Mouse (Mus musculus): ENCODE results near the gene Fcrlb.
A peak's percentile ranks its signal among the peaks of the same experiment; 100 is the strongest.

Fcrlb gene

GRCm38 (mm10) chr1:170868107-170868904, 44.4 kb downstream of the Fcrlb start:
- DNase-seq (ENCODE audit: low spot score): peak; percentile 92

DNA sequence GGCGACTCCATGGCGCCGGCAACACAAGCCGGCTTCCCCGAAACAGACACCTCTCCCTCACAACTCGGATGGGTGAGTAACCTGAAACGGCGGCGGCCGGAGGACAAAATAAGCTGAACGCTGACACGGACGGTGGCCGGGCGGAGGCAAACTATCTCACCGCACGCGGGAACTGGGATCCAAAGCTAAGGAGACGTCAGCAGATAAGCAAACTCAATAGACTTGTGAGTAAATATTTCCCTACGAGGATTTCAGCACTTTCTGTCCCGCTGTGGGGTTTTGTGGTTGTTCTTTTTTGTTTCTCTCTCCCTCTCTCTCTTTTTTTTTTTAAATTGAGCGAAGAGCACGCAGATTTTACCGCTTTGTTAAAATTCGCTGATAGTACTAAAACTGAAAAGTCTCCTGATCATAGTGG, 45.0 kb downstream of the Fcrlb start, which contains the start of gene Atf6:
TSS of gene Atf6 (minus strand) at position 81 of the 415 bp plus-strand sequence.
- DNase-seq (ENCODE audit: low spot score): peak; percentile 98

- DNase-seq (ENCODE audit: low spot score): no peak
These were observed 45.6 kb downstream of the Fcrlb start for GRCm38 (mm10) chr1:170866992-170867690.

- no peak for DNase-seq (ENCODE audit: low spot score)
These were observed 47.3 kb downstream of the Fcrlb start for GRCm38 (mm10) chr1:170865406-170865805.

GRCm38 (mm10) chr1:170864754-170865153, 48.0 kb downstream of the Fcrlb start:
- no peak for DNase-seq (ENCODE audit: low spot score)

DNA sequence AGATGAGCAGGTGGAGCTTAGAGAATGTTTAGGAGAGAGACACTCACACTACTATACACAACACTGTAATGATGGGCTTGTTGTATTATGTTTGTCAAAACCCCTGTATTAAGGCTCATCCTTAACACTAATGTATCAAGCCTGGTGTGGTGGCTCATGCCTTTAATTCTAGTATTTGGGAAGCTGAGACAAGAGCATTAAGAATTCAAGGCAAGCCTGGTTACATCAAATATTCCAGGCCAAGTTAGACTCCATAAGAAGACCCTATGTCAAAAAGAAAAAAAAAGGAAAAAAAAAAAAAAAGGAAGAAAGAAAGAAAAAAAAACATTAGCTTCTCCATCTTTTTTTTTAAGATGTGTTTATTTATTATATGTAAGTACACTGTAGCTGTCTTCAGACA, 48.5 kb downstream of the Fcrlb start:
- DNase-seq (ENCODE audit: low spot score): no peak

DNA sequence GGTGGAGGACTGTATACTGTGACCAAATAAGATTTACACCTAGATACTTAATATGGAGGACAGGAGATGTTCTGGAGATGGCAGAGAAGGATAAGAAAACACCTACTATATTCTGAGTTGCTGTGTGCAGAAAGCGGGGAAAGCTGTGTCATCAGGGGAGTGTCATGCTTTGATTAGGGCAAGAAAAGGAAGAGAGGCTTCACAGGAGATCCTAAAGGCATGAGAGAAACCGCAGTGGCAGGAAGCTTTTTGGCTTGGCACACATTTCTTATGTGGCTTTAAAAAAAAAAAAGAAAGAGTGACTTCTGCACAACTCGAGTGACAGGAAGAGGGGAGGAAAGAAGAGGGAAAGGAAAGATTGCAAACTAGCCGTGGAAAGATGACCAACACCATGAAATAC, 49.7 kb downstream of the Fcrlb start:
- no peak for DNase-seq (ENCODE audit: low spot score)

DNA sequence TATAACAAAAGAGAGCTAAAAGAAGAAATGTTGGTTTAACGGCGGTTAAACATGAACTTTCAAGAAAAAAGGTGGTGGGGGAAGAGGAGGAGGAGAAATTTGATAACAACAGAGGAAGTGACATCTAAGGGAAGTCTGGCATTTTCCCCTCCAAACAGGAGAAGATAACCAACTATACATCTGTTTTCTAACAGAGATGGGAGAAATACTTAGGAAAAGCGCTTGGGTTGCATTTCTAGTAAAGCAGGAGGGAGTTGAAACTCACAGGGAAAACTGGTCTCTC, 50.4 kb downstream of the Fcrlb start:
- DNase-seq (ENCODE audit: low spot score): no peak

DNA sequence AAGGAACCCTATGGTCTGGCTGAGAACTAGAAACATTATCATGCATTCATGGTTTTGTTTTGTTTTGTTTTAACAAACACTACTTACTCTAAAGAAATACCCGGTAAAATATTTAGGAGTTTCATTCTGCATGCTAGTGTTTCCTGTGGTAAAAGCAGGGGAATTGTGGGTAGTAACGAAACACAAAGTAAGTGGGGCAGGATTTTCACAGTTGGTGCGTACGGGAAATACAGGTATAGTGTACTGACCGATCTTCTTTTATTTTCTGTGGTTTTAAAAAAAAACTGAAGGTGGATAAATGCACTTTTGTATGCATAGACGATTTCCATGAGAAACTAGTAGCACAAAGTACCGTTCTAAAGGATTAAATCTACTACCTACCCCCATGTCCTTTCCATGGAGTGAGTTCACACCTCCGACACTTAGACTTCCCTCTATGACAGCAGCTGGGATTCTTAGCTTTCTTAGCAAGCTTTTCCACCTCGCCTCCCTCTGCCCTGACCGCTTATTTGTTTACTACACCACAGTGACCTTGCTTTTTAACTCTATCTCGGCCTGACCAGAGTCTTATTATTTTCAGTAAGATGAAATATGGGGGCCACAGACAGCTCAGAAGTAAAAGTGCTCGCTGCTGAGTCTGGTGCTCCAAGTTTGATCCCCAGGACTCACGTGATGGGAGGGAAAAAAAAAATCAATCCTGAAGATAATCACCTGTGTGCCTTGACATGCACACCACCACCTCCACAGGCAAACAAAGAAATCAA, 50.9 kb downstream of the Fcrlb start:
- no peak for DNase-seq (ENCODE audit: low spot score)

DNA sequence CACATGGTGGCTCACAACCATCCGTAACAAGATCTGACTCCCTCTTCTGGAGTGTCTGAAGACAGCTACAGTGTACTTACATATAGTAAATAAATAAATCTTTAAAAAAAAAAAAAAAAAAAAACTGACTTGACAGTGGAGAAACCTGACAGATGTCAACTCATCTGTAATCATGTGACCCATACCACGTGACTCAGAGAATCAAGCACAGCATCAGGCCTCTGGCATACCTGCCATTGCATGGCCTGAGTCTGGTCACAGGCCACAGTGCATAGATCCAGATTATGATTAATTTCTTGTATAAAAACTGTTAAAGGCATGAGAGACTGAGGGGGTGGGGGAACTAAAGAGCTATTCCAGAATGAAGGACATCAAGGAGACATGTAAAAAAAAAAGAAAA, 53.9 kb downstream of the Fcrlb start:
- no peak for DNase-seq (ENCODE audit: low spot score)

DNA sequence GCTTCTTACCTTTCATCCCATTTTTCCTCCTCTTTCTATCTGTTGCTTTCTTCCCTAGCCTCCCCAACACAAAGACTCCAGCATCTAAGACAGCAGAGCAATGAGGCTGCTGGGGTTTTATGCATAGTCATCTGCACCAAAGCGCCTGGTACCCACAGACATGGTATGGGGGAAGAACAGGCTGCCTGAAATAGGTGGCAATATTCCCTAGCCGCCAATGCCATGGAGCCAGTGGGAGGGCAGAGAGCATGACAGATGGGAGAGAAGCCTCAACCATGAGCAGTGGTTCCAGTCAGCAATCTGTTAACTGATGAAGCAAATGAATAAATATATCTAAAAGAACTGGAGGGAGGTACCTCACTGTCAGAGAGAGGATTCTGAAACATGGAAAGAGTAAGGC, 55.4 kb downstream of the Fcrlb start:
- DNase-seq (ENCODE audit: low spot score): no peak
